Mouse (Mus musculus) ES-E14 (cell line): ENCODE measurements around the gene Cox19. TPM values are rescaled to one million over a fixed set of nuclear protein-coding genes. Genes with fewer than 3 reads are reported as not detected.
A peak's percentile ranks its signal among the peaks of the same experiment; 100 is the strongest.

Experiments
- DNase-seq: peaks from one replicate; pipeline ENCODE4 v3.0.0-alpha.2; 2013; ENCODE audit warnings: low read depth, low spot score
- H3K27ac ChIP-seq: 2 replicates; pipeline ENCODE4 v1.5.1; 2012; ENCODE audit warnings: low read depth, mild to moderate bottlenecking, low read length, moderate library complexity, mixed read lengths; ENCODE audit not compliant: poor library complexity, insufficient read depth, severe bottlenecking
- H3K36me3 ChIP-seq: 2 replicates; pipeline ENCODE4 v1.6.1; 2012; ENCODE audit warnings: mild to moderate bottlenecking, low read length, moderate library complexity, mixed read lengths; ENCODE audit not compliant: control insufficient read depth, poor library complexity, insufficient read depth, severe bottlenecking
- H3K4me1 ChIP-seq, 2 experiments: fragments of 150-350 bp in 1 of 2; sonication (generic) in 1 of 2; 2 replicates each; pipeline ENCODE4 v1.6.1; 2012; ENCODE audit warnings: low read length in 2 of 2, mild to moderate bottlenecking in 1 of 2, mixed read lengths in 1 of 2; ENCODE audit not compliant: control insufficient read depth in 2 of 2, insufficient read depth in 2 of 2, poor library complexity in 1 of 2
- H3K4me3 ChIP-seq, 2 experiments: fragments of 150-350 bp in 1 of 2; sonication (generic) in 1 of 2; 2 replicates each; pipeline ENCODE4 v1.5.1; 2012; ENCODE audit warnings: low read length in 2 of 2, low read depth in 1 of 2, mild to moderate bottlenecking in 1 of 2, mixed read lengths in 1 of 2; ENCODE audit not compliant: insufficient read depth in 1 of 2, poor library complexity in 1 of 2, severe bottlenecking in 1 of 2
- H3K9ac ChIP-seq: 2 replicates; pipeline ENCODE4 v1.6.1; 2012; ENCODE audit warnings: low read depth, mild to moderate bottlenecking, low read length, mixed read lengths; ENCODE audit not compliant: poor library complexity, insufficient read depth, severe bottlenecking
- H3K9me3 ChIP-seq: fragments of 150-350 bp; sonication (generic); 2 replicates; pipeline ENCODE4 v1.6.1; 2012; ENCODE audit warnings: low read depth, mild to moderate bottlenecking, low read length; ENCODE audit not compliant: control insufficient read depth, insufficient read depth
- CHD2 ChIP-seq: IDR thresholded peaks from 2 replicates; pipeline ENCODE4 v1.6.1; 2014; ENCODE audit warnings: mild to moderate bottlenecking, low read depth, low read length, inconsistent platforms
- HCFC1 ChIP-seq: IDR thresholded peaks from 2 replicates; pipeline ENCODE4 v1.6.1; 2012; ENCODE audit warnings: low read length, inconsistent platforms, borderline replicate concordance; ENCODE audit not compliant: insufficient read depth
- MAFK ChIP-seq: IDR thresholded peaks from 2 replicates; pipeline ENCODE4 v1.6.1; 2014; ENCODE audit warnings: mild to moderate bottlenecking, low read depth, low read length, inconsistent platforms; ENCODE audit not compliant: insufficient read depth
- ZC3H11A ChIP-seq: IDR thresholded peaks from 2 replicates; pipeline ENCODE4 v1.6.1; 2012; ENCODE audit warnings: low read depth, mild to moderate bottlenecking, inconsistent platforms, low read length, borderline replicate concordance
- ZNF384 ChIP-seq: IDR thresholded peaks from 2 replicates; pipeline ENCODE4 v1.6.1; 2012; ENCODE audit warnings: low read depth, low read length, inconsistent platforms
- in situ Hi-C, 2 experiments: fragments of 600-800 bp; cut with MboI; formaldehyde crosslinking; loops; one replicate each; pipeline ENCODE4 v1.15.1; 2025; ENCODE audit warnings: low sequenced_read_pairs in 2 of 2, inconsistent platforms in 1 of 2; ENCODE audit not compliant: unreplicated experiment in 2 of 2
- total RNA-seq: library from RNA; depleted of rRNA; stranded (reverse); fragments of 300-350 nt; gene quantifications from 2 replicates; pipeline ENCODE4 v1.2.3, GENCODE M21; 2012

The Cox19 gene
- total RNA-seq, 1 experiment: 26.6 TPM

- no peaks in the 10 kb centered on the region for H3K9me3 ChIP-seq
- H3K4me1 ChIP-seq: peaks cover 0 to 11% of the 10 kb centered on the region in 2 experiments; a peak in 2 of 4 replicates
- no peaks in the 10 kb centered on the region for H3K36me3 ChIP-seq
- in situ Hi-C loops: no loop called here
- H3K27ac ChIP-seq: no peak overlapping the region
- DNase-seq: no peak
- TF ChIP-seq ZNF384 (no peak), ZC3H11A (no peak), MAFK (no peak), CHD2 (no peak), HCFC1 (no peak)
- H3K9ac ChIP-seq: no peak overlapping the region
- no peak overlapping the region for H3K4me3 ChIP-seq
These were observed 20.5 kb downstream of the Cox19 start for GRCm38 (mm10) chr5:139330766-139331165.

GRCm38 (mm10) chr5:139327634-139328020 is 23.6 kb downstream of the Cox19 start:
- Histone ChIP-seq H3K9me3 (no peaks in the 10 kb centered on the region), H3K4me3 (no peak overlapping the region), H3K4me1 (peaks cover 0 to 11% of the 10 kb centered on the region in 2 experiments; a peak in 2 of 4 replicates), H3K27ac (no peak overlapping the region), H3K9ac (no peak overlapping the region), H3K36me3 (no peaks in the 10 kb centered on the region)
- no peak for DNase-seq
- TF ChIP-seq ZC3H11A (no peak), HCFC1 (no peak), MAFK (no peak), CHD2 (no peak), ZNF384 (no peak)
- in situ Hi-C loops: no loop called here

GRCm38 (mm10) chr5:139326986-139327633 is 24.1 kb downstream of the Cox19 start:
- H3K4me3 ChIP-seq: no peak overlapping the region
- no peaks in the 10 kb centered on the region for H3K36me3 ChIP-seq
- no peak overlapping the region for H3K27ac ChIP-seq
- H3K4me1 ChIP-seq: peaks cover 0 to 11% of the 10 kb centered on the region in 2 experiments; a peak in 2 of 4 replicates
- TF ChIP-seq HCFC1: no peak
- TF ChIP-seq MAFK: no peak
- TF ChIP-seq ZC3H11A: no peak
- no peak for TF ChIP-seq ZNF384
- no peak for TF ChIP-seq CHD2
- H3K9ac ChIP-seq: no peak overlapping the region; the same call in 1 of the 2 replicates
- H3K9me3 ChIP-seq: no peaks in the 10 kb centered on the region
- no peak for DNase-seq
- in situ Hi-C loops: no loop called here

GRCm38 (mm10) chr5:139326111-139326696 is 25.0 kb downstream of the Cox19 start:
- Histone ChIP-seq H3K4me3 (no peak overlapping the region), H3K4me1 (peaks cover 0 to 11% of the 10 kb centered on the region in 2 experiments; a peak in 1 of 4 replicates), H3K27ac (peak overlapping the region; percentile 16; the same call in 1 of the 2 replicates), H3K9ac (no peak overlapping the region), H3K36me3 (no peaks in the 10 kb centered on the region), H3K9me3 (no peaks in the 10 kb centered on the region)
- DNase-seq: no peak
- in situ Hi-C loops: no loop called here
- no peak for TF ChIP-seq MAFK
- no peak for TF ChIP-seq ZC3H11A
- no peak for TF ChIP-seq HCFC1
- no peak for TF ChIP-seq CHD2
- no peak for TF ChIP-seq ZNF384
